Mouse (Mus musculus) liver, embryonic 12.5 days (tissue): ENCODE data around the gene Myo1b. TPM values are rescaled to one million over a fixed set of nuclear protein-coding genes. Genes with fewer than 3 reads are reported as not detected.

Source experiments
- ATAC-seq: fragments of 200-750 bp; cut with Nextera tagmentation; 2 replicates; pipeline ENCODE4 v1.8.0; 2017; ENCODE audit warnings: moderate number of reproducible peaks, mild to moderate bottlenecking, moderate library complexity
- H3K27ac ChIP-seq: fragments of 300-500 bp; sonication (generic); 2 replicates; pipeline ENCODE4 v1.5.1; 2016; ENCODE audit warnings: mild to moderate bottlenecking
- H3K27me3 ChIP-seq: fragments of 300-500 bp; sonication (generic); replicated peaks from 2 replicates; pipeline ENCODE4 v1.6.1; 2016; ENCODE audit warnings: mild to moderate bottlenecking, moderate library complexity
- H3K36me3 ChIP-seq: fragments of 300-500 bp; sonication (generic); 2 replicates; pipeline ENCODE4 v1.6.1; 2016; ENCODE audit warnings: mild to moderate bottlenecking, moderate library complexity
- H3K4me1 ChIP-seq: fragments of 300-500 bp; sonication (generic); 2 replicates; pipeline ENCODE4 v1.6.1; 2016
- H3K4me2 ChIP-seq: fragments of 300-500 bp; sonication (generic); 2 replicates; pipeline ENCODE4 v1.6.1; 2016; ENCODE audit warnings: mild to moderate bottlenecking, moderate library complexity
- H3K4me3 ChIP-seq: fragments of 300-500 bp; sonication (generic); 2 replicates; pipeline ENCODE4 v1.5.1; 2016; ENCODE audit warnings: mild to moderate bottlenecking, moderate library complexity
- H3K9ac ChIP-seq: fragments of 300-500 bp; sonication (generic); 2 replicates; pipeline ENCODE4 v1.6.1; 2016; ENCODE audit warnings: mild to moderate bottlenecking, moderate library complexity
- H3K9me3 ChIP-seq: fragments of 300-500 bp; sonication (generic); replicated peaks from 2 replicates; pipeline ENCODE4 v1.6.1; 2016; ENCODE audit warnings: mild to moderate bottlenecking, moderate library complexity
- WGBS: fragments of 180-500 bp; shearing (Covaris S2); methylation state at CpG from one replicate; pipeline ENCODE4 v1.1.7; 2016; ENCODE audit not compliant: insufficient replicate concordance; 5-methylcytosine and 5-hydroxymethylcytosine counted together
- polyA plus RNA-seq: library from polyadenylated mRNA; unstranded; fragments of >200 nt; fragmentation: Nextera tagmentation; extraction: Ambion mirVana; gene quantifications from 2 replicates; pipeline ENCODE4 v1.2.1, GENCODE M21; 2016

Gene Myo1b
- polyA plus RNA-seq, 1 experiment from 2014 or later = 12.0 TPM

GRCm38 (mm10) chr1:51916276-51916675 is 405 bp upstream of the Myo1b start:
- H3K4me3 ChIP-seq = peak overlapping the region; percentile 62
- H3K4me1 ChIP-seq = peaks cover 19% of the 10 kb centered on the region
- ATAC-seq = no peak
- H3K36me3 ChIP-seq = no peaks in the 10 kb centered on the region
- no peak overlapping the region for H3K9ac ChIP-seq
- H3K27ac ChIP-seq = no peak overlapping the region
- peaks cover 35% of the 10 kb centered on the region for H3K27me3 ChIP-seq
- no peaks in the 10 kb centered on the region for H3K9me3 ChIP-seq
- peak overlapping the region; percentile 70 for H3K4me2 ChIP-seq
- 58% methylated on average over 5 of the region's 5 CpGs for WGBS

- Histone ChIP-seq H3K4me2 (peak overlapping the region; percentile 70), H3K36me3 (no peaks in the 10 kb centered on the region), H3K9me3 (no peaks in the 10 kb centered on the region), H3K4me3 (peak overlapping the region; percentile 62), H3K4me1 (peaks cover 20% of the 10 kb centered on the region), H3K9ac (peak overlapping the region; percentile 63), H3K27ac (peak overlapping the region; percentile 62; the same call in 1 of the 2 replicates), H3K27me3 (peaks cover 35% of the 10 kb centered on the region)
- peak; percentile 64 for ATAC-seq
- 2% methylated on average over 32 of the region's 33 CpGs for WGBS
These were observed 758 bp downstream of the Myo1b start for GRCm38 (mm10) chr1:51915051-51915575.

GRCm38 (mm10) chr1:51914095-51914494 is 1.8 kb downstream of the Myo1b start:
- no peak overlapping the region; the same call in 1 of the 2 replicates for H3K4me2 ChIP-seq
- H3K36me3 ChIP-seq = no peaks in the 10 kb centered on the region
- no peaks in the 10 kb centered on the region for H3K9me3 ChIP-seq
- peaks cover 35% of the 10 kb centered on the region for H3K27me3 ChIP-seq
- H3K27ac ChIP-seq = no peak overlapping the region
- no peak for ATAC-seq
- H3K4me1 ChIP-seq = peaks cover 20% of the 10 kb centered on the region
- H3K4me3 ChIP-seq = no peak overlapping the region
- 61% methylated on average over 3 of the region's 3 CpGs for WGBS
- no peak overlapping the region for H3K9ac ChIP-seq

GRCm38 (mm10) chr1:51913071-51913814 is 2.6 kb downstream of the Myo1b start:
- peaks cover 35% of the 10 kb centered on the region for H3K27me3 ChIP-seq
- H3K9me3 ChIP-seq = no peaks in the 10 kb centered on the region
- H3K9ac ChIP-seq = no peak overlapping the region
- peaks cover 25% of the 10 kb centered on the region for H3K4me1 ChIP-seq
- no peak for ATAC-seq
- no peak overlapping the region for H3K4me3 ChIP-seq
- H3K36me3 ChIP-seq = no peaks in the 10 kb centered on the region
- WGBS = 50% methylated on average over 14 of the region's 14 CpGs
- H3K27ac ChIP-seq = no peak overlapping the region
- H3K4me2 ChIP-seq = no peak overlapping the region

- no peak for ATAC-seq
- WGBS = 56% methylated on average over 4 of the region's 4 CpGs
- no peak overlapping the region for H3K4me2 ChIP-seq
- no peak overlapping the region for H3K4me3 ChIP-seq
- no peaks in the 10 kb centered on the region for H3K36me3 ChIP-seq
- peaks cover 32% of the 10 kb centered on the region for H3K27me3 ChIP-seq
- H3K27ac ChIP-seq = no peak overlapping the region
- H3K9ac ChIP-seq = no peak overlapping the region
- H3K9me3 ChIP-seq = no peaks in the 10 kb centered on the region
- peaks cover 39% of the 10 kb centered on the region for H3K4me1 ChIP-seq
These were observed 4.5 kb downstream of the Myo1b start for GRCm38 (mm10) chr1:51911331-51911730.

- no peak for ATAC-seq
These were observed 6.7 kb downstream of the Myo1b start for GRCm38 (mm10) chr1:51909204-51909603.

GRCm38 (mm10) chr1:51907821-51908220 is 8.1 kb downstream of the Myo1b start:
- WGBS = 28% methylated on average over 8 of the region's 8 CpGs

More at GRCm38 (mm10) chr1:51909204-51909603, 6.7 kb downstream of the Myo1b start:
- Histone ChIP-seq H3K27ac (no peak overlapping the region), H3K4me1 (peaks cover 38% of the 10 kb centered on the region), H3K4me2 (no peak overlapping the region), H3K9me3 (no peaks in the 10 kb centered on the region), H3K4me3 (no peak overlapping the region), H3K36me3 (no peaks in the 10 kb centered on the region), H3K9ac (no peak overlapping the region), H3K27me3 (peaks cover 11% of the 10 kb centered on the region)
- WGBS = 50% methylated on average over 2 of the region's 2 CpGs

GRCm38 (mm10) chr1:51906206-51906906 is 9.5 kb downstream of the Myo1b start:
- Histone ChIP-seq H3K4me1 (peaks cover 24% of the 10 kb centered on the region), H3K27me3 (no peaks in the 10 kb centered on the region), H3K4me2 (no peak overlapping the region), H3K36me3 (no peaks in the 10 kb centered on the region), H3K9me3 (no peaks in the 10 kb centered on the region), H3K27ac (no peak overlapping the region), H3K4me3 (no peak overlapping the region), H3K9ac (no peak overlapping the region)
- ATAC-seq = no peak
- WGBS = 68% methylated on average over 8 of the region's 8 CpGs

More at GRCm38 (mm10) chr1:51907821-51908220, 8.1 kb downstream of the Myo1b start:
- ATAC-seq = no peak
- Histone ChIP-seq H3K36me3 (no peaks in the 10 kb centered on the region), H3K4me3 (no peak overlapping the region), H3K4me1 (peaks cover 26% of the 10 kb centered on the region), H3K27ac (no peak overlapping the region), H3K9ac (no peak overlapping the region), H3K9me3 (no peaks in the 10 kb centered on the region), H3K4me2 (no peak overlapping the region), H3K27me3 (no peaks in the 10 kb centered on the region)

- Histone ChIP-seq H3K4me1 (peaks cover 23% of the 10 kb centered on the region), H3K4me3 (no peak overlapping the region), H3K9ac (no peak overlapping the region), H3K4me2 (peak overlapping the region; percentile 17; the same call in 1 of the 2 replicates), H3K36me3 (no peaks in the 10 kb centered on the region), H3K27ac (no peak overlapping the region), H3K27me3 (no peaks in the 10 kb centered on the region), H3K9me3 (no peaks in the 10 kb centered on the region)
- 59% methylated on average over 6 of the region's 6 CpGs for WGBS
- no peak for ATAC-seq
These were observed 10.8 kb downstream of the Myo1b start for GRCm38 (mm10) chr1:51905073-51905472.

- 45% methylated on average over 6 of the region's 6 CpGs for WGBS
- H3K9ac ChIP-seq = no peak overlapping the region
- H3K9me3 ChIP-seq = no peaks in the 10 kb centered on the region
- H3K4me1 ChIP-seq = peaks cover 22% of the 10 kb centered on the region
- no peak overlapping the region for H3K27ac ChIP-seq
- no peak for ATAC-seq
- no peaks in the 10 kb centered on the region for H3K36me3 ChIP-seq
- no peak overlapping the region for H3K4me3 ChIP-seq
- no peak overlapping the region for H3K4me2 ChIP-seq
- no peaks in the 10 kb centered on the region for H3K27me3 ChIP-seq
These were observed 18.7 kb downstream of the Myo1b start for GRCm38 (mm10) chr1:51897160-51897572.

- no peak for ATAC-seq
These were observed 19.9 kb downstream of the Myo1b start for GRCm38 (mm10) chr1:51895961-51896360.

GRCm38 (mm10) chr1:51894721-51895120 is 21.1 kb downstream of the Myo1b start:
- peaks cover 32% of the 10 kb centered on the region for H3K4me1 ChIP-seq

More at GRCm38 (mm10) chr1:51895961-51896360, 19.9 kb downstream of the Myo1b start:
- Histone ChIP-seq H3K27me3 (no peaks in the 10 kb centered on the region), H3K9me3 (no peaks in the 10 kb centered on the region), H3K36me3 (no peaks in the 10 kb centered on the region), H3K9ac (no peak overlapping the region), H3K4me1 (peaks cover 28% of the 10 kb centered on the region), H3K27ac (no peak overlapping the region), H3K4me2 (no peak overlapping the region), H3K4me3 (no peak overlapping the region)
- 63% methylated on average over 10 of the region's 10 CpGs for WGBS

More at GRCm38 (mm10) chr1:51894721-51895120, 21.1 kb downstream of the Myo1b start:
- no peak overlapping the region for H3K9ac ChIP-seq
- no peaks in the 10 kb centered on the region for H3K9me3 ChIP-seq
- 65% methylated on average over 3 of the region's 3 CpGs for WGBS
- no peaks in the 10 kb centered on the region for H3K36me3 ChIP-seq
- no peaks in the 10 kb centered on the region for H3K27me3 ChIP-seq
- ATAC-seq = no peak
- no peak overlapping the region for H3K4me3 ChIP-seq
- no peak overlapping the region for H3K27ac ChIP-seq
- no peak overlapping the region for H3K4me2 ChIP-seq
